Comparison of ENCODE assay signal across 25 mouse cellular contexts in the genomic region with DNA sequence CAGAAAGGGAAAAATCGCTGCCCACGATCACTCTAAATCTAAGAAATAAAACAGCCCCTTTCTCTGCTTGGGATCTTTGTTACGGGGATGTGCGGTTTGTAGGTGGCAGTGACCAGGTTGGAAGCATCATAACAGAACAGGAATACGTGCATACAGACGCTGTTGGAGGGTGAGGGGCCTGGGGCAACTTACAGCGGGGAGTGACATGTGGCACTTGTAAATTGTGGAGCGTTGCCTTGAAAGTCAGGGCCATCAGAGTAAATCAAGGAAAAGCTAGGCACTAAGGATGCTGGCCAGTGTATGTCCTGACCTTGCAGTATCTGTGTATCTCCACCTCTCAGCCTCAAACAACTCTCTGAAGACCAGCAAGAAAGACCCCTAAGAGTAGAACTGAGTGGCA. TPM values are rescaled to one million over a fixed set of nuclear protein-coding genes. Genes with fewer than 3 reads are reported as not detected.
DNase-seq lines count a peak whose midpoint lies in the region; TF ChIP-seq lines count a peak whose summit lies in the region.
"Had no signal": no experiment of that assay in that cellular context is flagged by ENCODE, and none has a peak within 500 bp of the region (broad histone marks: within the 10 kb centered on the region; RNA-seq: fewer than 3 reads in every experiment).

No protein-coding gene starts in this region.

- H3K27ac ChIP-seq in gastrocnemius, adult 2 months, result peak overlapping the region; percentile 85
- H3K27ac ChIP-seq: embryonic facial prominence, embryonic 10.5 days; hindbrain, embryonic 15.5 days; intestine, embryonic 15.5 days; left cerebral cortex, adult 2 months; macrophage; neural tube, embryonic 15.5 days; stomach, postnatal 0 days had no signal

- H3K4me3 ChIP-seq in gastrocnemius, adult 2 months, result peak overlapping the region; percentile 48
- peak overlapping the region; percentile 31 for H3K4me3 ChIP-seq in lung, adult 2 months (replicated peaks; ENCODE audit: extremely low read depth, low read depth, low read length)
- H3K4me3 ChIP-seq: embryonic facial prominence, embryonic 10.5 days; hindbrain, embryonic 15.5 days; intestine, embryonic 15.5 days; left cerebral cortex, adult 2 months; liver, embryonic 13.5 days; lung, embryonic 15.5 days; neural tube, embryonic 15.5 days had no signal

- intact Hi-C loops in gastrocnemius, adult 2 months (cut with DNase I), result no loop called here

- DNase-seq in gastrocnemius, adult 2 months, result no peak
- no peak for DNase-seq in gastrocnemius, adult 18-20 months (ENCODE audit: low spot score)
- no peak for DNase-seq in lung, adult 2 months
- DNase-seq in lung, postnatal 25 days (ENCODE audit: low spot score), result no peak
- DNase-seq in CD4-positive helper T cell, adult 2 months (ENCODE audit: low read depth, low spot score), result peak; percentile 50
- peak; percentile 72 for DNase-seq in induced T-regulatory cell, adult 2 months (ENCODE audit: low read depth)
- DNase-seq in cerebellum, adult 8-10 months, result no peak
- DNase-seq: adrenal gland, postnatal 25 days; cerebellum, adult 9-11 months; forebrain, postnatal 0 days; gastrocnemius, postnatal 36 days; kidney, adult 8-10 months; kidney, postnatal 10 days; liver, embryonic 13.5 days; right cerebral cortex, adult 18-20 months; right cerebral cortex, postnatal 4 days had no signal

- TF ChIP-seq POLR2A in lung, adult 2 months (IDR thresholded peaks at IDR 0.05; ENCODE audit: borderline replicate concordance, extremely low read depth, low read depth, low read length), result no peak

- no peak for TF ChIP-seq CTCF in gastrocnemius, adult 2 months (IDR thresholded peaks at IDR 0.05)
- TF ChIP-seq CTCF in lung, adult 2 months (IDR thresholded peaks at IDR 0.05; ENCODE audit: insufficient read depth, low read length), result no peak

- peaks cover 20% of the 10 kb centered on the region for H3K4me1 ChIP-seq in lung, adult 2 months (ENCODE audit: control insufficient read depth, insufficient read depth, low read length)

- 83% methylated on average over 8 of the region's 8 CpGs for WGBS in lung, adult 2 months

RNA-seq across cellular contexts. Expression of a gene that starts 59.9 kb away (rescaled TPM):
- under 1 TPM; 0.17 to 0.38 TPM for total RNA-seq in gastrocnemius, adult 2 months (2021)
- under 1 TPM; 0.23 to 0.26 TPM for total RNA-seq in gastrocnemius, adult 18-20 months (2021)
- 8.7 and 10.7 TPM in 2 replicates for polyA plus RNA-seq in lung, adult 2 months (2012; rRNA removed)
- total RNA-seq: left cerebral cortex, adult 2 months; midbrain, postnatal 0 days had no signal

Comparison
In these comparisons a context has a peak if more than half of its experiments do, and no peak if none do; other contexts are left out.
1. DNase-seq: peak in CD4-positive helper T cell, adult 2 months (single experiment) and induced T-regulatory cell, adult 2 months (single experiment); none in gastrocnemius, adult 2 months (single experiment), gastrocnemius, adult 18-20 months (single experiment), lung, adult 2 months (single experiment), lung, postnatal 25 days (single experiment) and cerebellum, adult 8-10 months (single experiment).